Mouse (Mus musculus): ENCODE results near the gene Oser1. TPM values are rescaled to one million over a fixed set of nuclear protein-coding genes. Genes with fewer than 3 reads are reported as not detected.

Oser1 gene
- total RNA-seq, 2 experiments from 2014 or later, result 31.3 to 33.8 TPM

- no peak for DNase-seq (ENCODE audit: low spot score in 2 of 2)
Measured at GRCm38 (mm10) chr2:163410211-163410610, 14.3 kb downstream of the Oser1 start.

GRCm38 (mm10) chr2:163404037-163404815 lies 20.3 kb downstream of the Oser1 start:
- DNase-seq (ENCODE audit: low spot score in 2 of 2), result no peak

GRCm38 (mm10) chr2:163401221-163401620 lies 23.3 kb downstream of the Oser1 start:
- DNase-seq (ENCODE audit: low spot score in 2 of 2), result peak; percentile 50 to 72

GRCm38 (mm10) chr2:163399222-163399621 lies 25.3 kb downstream of the Oser1 start:
- no peak for DNase-seq (ENCODE audit: low spot score in 2 of 2)

- DNase-seq (ENCODE audit: low spot score in 2 of 2), result no peak
Measured at GRCm38 (mm10) chr2:163398770-163399169, 25.7 kb downstream of the Oser1 start.

GRCm38 (mm10) chr2:163397905-163398304 lies 26.6 kb downstream of the Oser1 start, which contains the start of gene Jph2:
TSS of gene Jph2 (minus strand) at chr2:163397993.
- peak in 1 of 2 experiments; percentile 52 for DNase-seq (ENCODE audit: low spot score in 2 of 2)

GRCm38 (mm10) chr2:163397071-163397470 lies 27.4 kb downstream of the Oser1 start:
- DNase-seq (ENCODE audit: low spot score in 2 of 2), result no peak

- no peak for DNase-seq (ENCODE audit: low spot score in 2 of 2)
Measured at GRCm38 (mm10) chr2:163394977-163395376, 29.5 kb downstream of the Oser1 start.

GRCm38 (mm10) chr2:163393976-163394375 lies 30.5 kb downstream of the Oser1 start:
- DNase-seq (ENCODE audit: low spot score in 2 of 2), result no peak

GRCm38 (mm10) chr2:163393241-163393640 lies 31.3 kb downstream of the Oser1 start:
- no peak for DNase-seq (ENCODE audit: low spot score in 2 of 2)

GRCm38 (mm10) chr2:163392436-163392835 lies 32.1 kb downstream of the Oser1 start:
- peak in 1 of 2 experiments; percentile 58 for DNase-seq (ENCODE audit: low spot score in 2 of 2)

- peak in 1 of 2 experiments; percentile 56 for DNase-seq (ENCODE audit: low spot score in 2 of 2)
Measured at GRCm38 (mm10) chr2:163386423-163387190, 37.9 kb downstream of the Oser1 start.

- DNase-seq (ENCODE audit: low spot score in 2 of 2), result no peak
Measured at GRCm38 (mm10) chr2:163385126-163385525, 39.4 kb downstream of the Oser1 start.

- DNase-seq (ENCODE audit: low spot score in 2 of 2), result no peak
Measured at GRCm38 (mm10) chr2:163381246-163381645, 43.3 kb downstream of the Oser1 start.

GRCm38 (mm10) chr2:163379366-163379765 lies 45.1 kb downstream of the Oser1 start:
- DNase-seq (ENCODE audit: low spot score in 2 of 2), result no peak

- no peak for DNase-seq (ENCODE audit: low spot score in 2 of 2)
Measured at GRCm38 (mm10) chr2:163376082-163376481, 48.4 kb downstream of the Oser1 start.

- DNase-seq (ENCODE audit: low spot score in 2 of 2), result no peak
Measured at GRCm38 (mm10) chr2:163375468-163375867, 49.0 kb downstream of the Oser1 start.

GRCm38 (mm10) chr2:163372627-163373026 lies 51.9 kb downstream of the Oser1 start:
- DNase-seq (ENCODE audit: low spot score in 2 of 2), result no peak

GRCm38 (mm10) chr2:163370175-163370574 lies 54.3 kb downstream of the Oser1 start:
- no peak for DNase-seq (ENCODE audit: low spot score in 2 of 2)

- DNase-seq (ENCODE audit: low spot score in 2 of 2), result no peak
Measured at GRCm38 (mm10) chr2:163364785-163365541, 59.5 kb downstream of the Oser1 start.
